Mouse (Mus musculus): ENCODE results near the gene Tctex1d4. TPM values are rescaled to one million over a fixed set of nuclear protein-coding genes. Genes with fewer than 3 reads are reported as not detected.
A peak's percentile ranks its signal among the peaks of the same experiment; 100 is the strongest.

Gene Tctex1d4
- total and polyA plus RNA-seq, 3 experiments = 0.31 to 1.3 TPM; not detected in 1

DNA sequence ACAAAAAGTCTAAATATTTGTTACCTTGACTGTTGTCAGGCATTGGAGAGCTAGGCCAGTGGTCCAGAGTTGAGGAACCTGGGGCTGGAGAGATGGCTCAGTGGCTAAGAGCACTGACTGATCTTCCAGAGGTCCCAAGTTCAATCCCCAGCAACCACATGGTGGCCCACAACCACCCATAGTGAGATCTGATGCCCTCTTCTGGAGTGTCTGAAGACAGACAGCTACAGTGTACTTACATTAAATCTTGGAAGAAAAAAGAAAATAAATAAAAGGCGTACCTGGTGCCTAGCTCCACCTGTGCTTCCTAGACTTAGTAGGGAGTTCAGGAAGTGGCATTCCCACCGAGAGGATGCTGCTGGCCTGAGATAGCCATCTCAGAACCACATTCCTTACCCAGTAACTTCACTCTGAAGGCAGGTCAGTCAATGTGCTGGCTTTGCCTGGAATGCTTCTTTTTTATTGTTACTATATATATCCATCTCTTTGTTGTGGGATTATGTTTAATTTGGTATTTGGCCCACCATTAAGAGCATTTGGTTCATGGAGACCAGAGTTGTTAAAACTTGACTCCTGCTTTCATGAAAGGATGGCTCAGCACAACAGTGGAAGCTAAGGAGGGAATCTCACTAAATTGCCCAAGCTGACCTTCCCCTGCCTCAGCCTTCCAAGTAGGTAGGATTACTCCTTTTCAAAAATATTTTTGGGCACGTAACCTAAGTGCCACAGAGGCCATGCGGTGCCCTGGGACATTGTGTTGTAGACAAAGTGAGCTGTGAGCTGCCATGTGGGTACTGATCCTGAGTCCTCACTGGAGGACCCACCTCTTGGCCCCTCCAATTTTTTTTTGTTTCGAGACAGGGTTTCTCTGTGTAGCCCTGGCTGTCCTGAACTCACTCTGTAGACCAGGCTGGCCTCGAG, 23.0 kb downstream of the Tctex1d4 start:
- H3K36me3 ChIP-seq (ENCODE audit: control insufficient read depth in 1 of 2, insufficient read depth in 2 of 2, low read length in 2 of 2) = peaks cover 16 to 17% of the 10 kb centered on the region in 2 experiments
- TF ChIP-seq ZKSCAN1 (IDR thresholded peaks at IDR 0.05; ENCODE audit: low read depth, low read length) (no peak), TAL1 (IDR thresholded peaks at IDR 0.05; ENCODE audit: low read length) (no peak), KAT2A (conservative IDR thresholded peaks at IDR 0.05; ENCODE audit: low read depth, low read length) (no peak), CHD2 (IDR thresholded peaks at IDR 0.05; ENCODE audit: low read length) (0 out of 2 replicates have a peak, but pooled peaks have one; percentile 7), EP300 (IDR thresholded peaks at IDR 0.05; ENCODE audit: low read depth in 1 of 2, low read length in 2 of 2) (no peak), NELFE (IDR thresholded peaks at IDR 0.05; ENCODE audit: low read depth, low read length) (no peak), SMC3 (IDR thresholded peaks at IDR 0.05; ENCODE audit: low read depth, low read length) (peak; percentile 1; the same call in 1 of the 2 replicates), CTCF (IDR thresholded peaks at IDR 0.05 in 2 of 3, conservative IDR thresholded peaks at IDR 0.05 in 1 of 3; ENCODE audit: control insufficient read depth in 1 of 3, insufficient read depth in 1 of 3, low read depth in 2 of 3, low read length in 3 of 3, poor library complexity in 1 of 3, severe bottlenecking in 1 of 3) (peak in 2 of 3 experiments; percentile 8 to 17; a peak in 1 of 6 replicates), TCF12 (IDR thresholded peaks at IDR 0.05; ENCODE audit: low read depth, low read length) (no peak), GABPA (IDR thresholded peaks at IDR 0.05; ENCODE audit: low read depth, low read length) (no peak), GATA1 (IDR thresholded peaks at IDR 0.05; ENCODE audit: low read depth, low read length) (no peak), MEF2A (IDR thresholded peaks at IDR 0.05; ENCODE audit: extremely low read depth, insufficient replicate concordance, low read depth, low read length, poor library complexity, severe bottlenecking) (no peak), MAZ (IDR thresholded peaks at IDR 0.05; ENCODE audit: low read depth, low read length) (no peak), USF2 (IDR thresholded peaks at IDR 0.05; ENCODE audit: borderline replicate concordance in 1 of 2, insufficient read depth in 1 of 2, low read depth in 1 of 2, low read length in 2 of 2) (no peak), ETS1 (IDR thresholded peaks at IDR 0.05; ENCODE audit: low read depth, low read length) (no peak), ZMIZ1 (IDR thresholded peaks at IDR 0.05; ENCODE audit: low read depth, low read length) (peak; percentile 49; the same call in 1 of the 2 replicates), POLR2A (IDR thresholded peaks at IDR 0.05; ENCODE audit: control insufficient read depth in 1 of 2, insufficient read depth in 1 of 2, low read depth in 1 of 2, low read length in 2 of 2, poor library complexity in 1 of 2) (peak in 1 of 2 experiments; percentile 55; a peak in 2 of 4 replicates), ELF1 (IDR thresholded peaks at IDR 0.05; ENCODE audit: low read depth, low read length) (no peak), BHLHE40 (IDR thresholded peaks at IDR 0.05; ENCODE audit: borderline replicate concordance, low read depth, low read length) (no peak), POLR2AphosphoS2 (IDR thresholded peaks at IDR 0.05; ENCODE audit: low read length) (peak; percentile 95), CHD1 (IDR thresholded peaks at IDR 0.05; ENCODE audit: low read depth, low read length) (no peak), MYC (IDR thresholded peaks at IDR 0.05; ENCODE audit: low read depth, low read length) (0 out of 2 replicates have a peak, but pooled peaks have one; percentile 21), MXI1 (IDR thresholded peaks at IDR 0.05; ENCODE audit: low read depth, low read length) (no peak), SIN3A (IDR thresholded peaks at IDR 0.05; ENCODE audit: low read length) (no peak), E2F4 (IDR thresholded peaks at IDR 0.05; ENCODE audit: borderline replicate concordance, low read depth, low read length) (no peak), HCFC1 (IDR thresholded peaks at IDR 0.05; ENCODE audit: low read depth, low read length) (no peak), UBTF (IDR thresholded peaks at IDR 0.05; ENCODE audit: borderline replicate concordance, insufficient read depth, low read depth, low read length) (no peak), ZC3H11A (IDR thresholded peaks at IDR 0.05; ENCODE audit: low read depth, low read length) (no peak), MAX (IDR thresholded peaks at IDR 0.05; ENCODE audit: low read length) (no peak), USF1 (IDR thresholded peaks at IDR 0.05; ENCODE audit: low read depth, low read length) (no peak), TBP (IDR thresholded peaks at IDR 0.05; ENCODE audit: low read depth, low read length) (peak; percentile 59), RAD21 (IDR thresholded peaks at IDR 0.05; ENCODE audit: low read depth, low read length) (no peak), JUND (IDR thresholded peaks at IDR 0.05; ENCODE audit: low read depth, low read length) (no peak), ZNF384 (IDR thresholded peaks at IDR 0.05; ENCODE audit: low read depth, low read length) (no peak), RCOR1 (IDR thresholded peaks at IDR 0.05; ENCODE audit: low read depth, low read length) (no peak)

More for the DNA sequence above, 23.0 kb downstream of the Tctex1d4 start:
- Histone ChIP-seq H3K27me3 (ENCODE audit: control insufficient read depth in 1 of 2, insufficient read depth in 2 of 2, low read length in 2 of 2) (no peaks in the 10 kb centered on the region), H3K79me2 (ENCODE audit: control insufficient read depth, insufficient read depth, low read length, poor library complexity) (peaks cover 25% of the 10 kb centered on the region), H3K9me3 (replicated peaks; ENCODE audit: insufficient read depth, low read length) (no peaks in the 10 kb centered on the region), H3K4me3 (ENCODE audit: control insufficient read depth in 1 of 2, insufficient read depth in 1 of 2, low read depth in 2 of 2, low read length in 2 of 2) (no peak overlapping the region), H3K4me1 (ENCODE audit: control insufficient read depth in 1 of 2, insufficient read depth in 2 of 2, low read length in 2 of 2) (peaks cover 0 to 18% of the 10 kb centered on the region in 2 experiments; a peak in 2 of 4 replicates), H3K27ac (ENCODE audit: control insufficient read depth, low read depth, low read length) (peak overlapping the region; percentile 15; the same call in 1 of the 2 replicates), H3K9ac (ENCODE audit: control insufficient read depth, low read depth, low read length, poor library complexity, severe bottlenecking) (no peak overlapping the region)
- peak; percentile 68 for DNase-seq (ENCODE audit: low read depth, low spot score)

Data from MEL (cell line).